Mouse (Mus musculus): ENCODE data around the gene Cdca7. TPM values are rescaled to one million over a fixed set of nuclear protein-coding genes. Genes with fewer than 3 reads are reported as not detected.

The Cdca7 gene
- under 1 TPM; 0.56 to 0.78 TPM for total RNA-seq (2021)
- long read RNA-seq, experiment 1 = 0 reads
- long read RNA-seq, experiment 2, partial matches to known transcripts = 0 of 1 reads
- long read RNA-seq, experiment 2, other reads (novel, unspliced or antisense) = 0 of 1 reads

- DNase-seq = peak; percentile 65
Observed at GRCm38 (mm10) chr2:72475797-72476485, at the start of gene Cdca7. Cdca7 (plus strand) TSS chr2:72476159.

GRCm38 (mm10) chr2:72426776-72427175 lies 49.2 kb upstream of the Cdca7 start:
- no peak for DNase-seq

GRCm38 (mm10) chr2:72427288-72427687 lies 48.7 kb upstream of the Cdca7 start:
- no peak for DNase-seq

- DNase-seq = no peak
Observed at GRCm38 (mm10) chr2:72438941-72439533, 36.9 kb upstream of the Cdca7 start.

GRCm38 (mm10) chr2:72441010-72441409 lies 34.9 kb upstream of the Cdca7 start:
- DNase-seq = no peak

- no peak for DNase-seq
Observed at GRCm38 (mm10) chr2:72442825-72443224, 33.1 kb upstream of the Cdca7 start.

GRCm38 (mm10) chr2:72443960-72444359 lies 32.0 kb upstream of the Cdca7 start:
- no peak for DNase-seq

- no peak for DNase-seq
Observed at GRCm38 (mm10) chr2:72446106-72446505, 29.9 kb upstream of the Cdca7 start.

- DNase-seq = no peak
Observed at GRCm38 (mm10) chr2:72446615-72447014, 29.3 kb upstream of the Cdca7 start.

- no peak for DNase-seq
Observed at GRCm38 (mm10) chr2:72453563-72453962, 22.4 kb upstream of the Cdca7 start.

- DNase-seq = no peak
Observed at GRCm38 (mm10) chr2:72456189-72456588, 19.8 kb upstream of the Cdca7 start.

GRCm38 (mm10) chr2:72464376-72465014 lies 11.5 kb upstream of the Cdca7 start:
- DNase-seq = no peak

GRCm38 (mm10) chr2:72467604-72468003 lies 8.4 kb upstream of the Cdca7 start:
- no peak for DNase-seq

- DNase-seq = no peak
Observed at GRCm38 (mm10) chr2:72471415-72472070, 4.4 kb upstream of the Cdca7 start.

- no peak for DNase-seq
Observed at GRCm38 (mm10) chr2:72474531-72475287, 1.2 kb upstream of the Cdca7 start.

GRCm38 (mm10) chr2:72475423-72475796 lies 549 bp upstream of the Cdca7 start:
- DNase-seq = no peak

- DNase-seq = no peak
Observed at GRCm38 (mm10) chr2:72476486-72477211, 690 bp downstream of the Cdca7 start.

GRCm38 (mm10) chr2:72477221-72477620 lies 1.3 kb downstream of the Cdca7 start:
- DNase-seq = no peak

- DNase-seq = no peak
Observed at GRCm38 (mm10) chr2:72478176-72478575, 2.2 kb downstream of the Cdca7 start.

GRCm38 (mm10) chr2:72478921-72479320 lies 3.0 kb downstream of the Cdca7 start:
- DNase-seq = no peak

GRCm38 (mm10) chr2:72479818-72480217 lies 3.9 kb downstream of the Cdca7 start:
- DNase-seq = no peak

Data from gastrocnemius, postnatal 25 days (tissue).